Mouse (Mus musculus): ENCODE results near the gene Ppm1h. TPM values are rescaled to one million over a fixed set of nuclear protein-coding genes. Genes with fewer than 3 reads are reported as not detected.

The Ppm1h gene
- total and polyA plus RNA-seq, 3 experiments = 1.2 to 1.3 (median 1.3) TPM

DNA sequence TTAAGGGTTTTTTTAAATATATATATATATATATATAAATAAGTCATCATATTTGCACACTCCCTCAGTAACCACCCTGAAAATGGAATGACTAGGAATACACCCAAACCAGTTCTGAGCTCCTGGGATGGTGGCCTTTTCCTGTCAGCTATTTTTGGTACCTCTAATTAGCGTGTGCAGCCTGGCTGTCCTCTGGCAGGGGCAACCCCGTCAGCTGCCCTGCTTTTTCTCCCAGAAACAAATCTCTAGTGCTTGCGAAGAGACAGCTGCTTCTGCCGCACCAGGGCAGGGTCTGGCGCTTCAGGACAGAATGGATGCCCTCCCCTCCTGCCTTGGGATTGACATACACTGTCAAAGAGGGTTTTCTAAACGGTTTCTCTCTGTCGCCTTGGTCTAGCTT is 166.9 kb downstream of the Ppm1h start:
- Histone ChIP-seq H3K4me1 (ENCODE audit: control insufficient read depth in 1 of 2, insufficient read depth in 2 of 2) (peaks cover 0 to 8% of the 10 kb centered on the region in 2 experiments; a peak in 2 of 4 replicates), H3K9ac (ENCODE audit: insufficient read depth, low read depth) (no peak overlapping the region), H3K27me3 (replicated peaks) (no peaks in the 10 kb centered on the region), H3K79me2 (replicated peaks; ENCODE audit: control insufficient read depth, extremely low read depth, insufficient read depth, poor library complexity, severe bottlenecking) (no peaks in the 10 kb centered on the region), H3K9me3 (replicated peaks; ENCODE audit: low read length) (no peaks in the 10 kb centered on the region), H3K27ac (ENCODE audit: insufficient read depth, low read depth) (no peak overlapping the region), H3K36me3 (replicated peaks in 1 of 2; ENCODE audit: control insufficient read depth in 1 of 2, insufficient read depth in 1 of 2, low read length in 1 of 2) (peaks cover 0 to 2% of the 10 kb centered on the region in 2 experiments), H3K4me3 (replicated peaks in 1 of 3; ENCODE audit: low read depth in 2 of 3, low read length in 2 of 3, poor library complexity in 1 of 3) (no peak overlapping the region), H3K4me2 (ENCODE audit: insufficient read depth, low read depth, poor library complexity, severe bottlenecking) (no peak overlapping the region)
- dilution Hi-C loops (cut with MboI; ENCODE audit: extremely low pct_ligation_motif_present, extremely low pct_unique_long_range_greater_than_20kb, low sequenced_read_pairs) = no loop called here
- DNase-seq (ENCODE audit: extremely low read depth) = no peak
- TF ChIP-seq GABPA (IDR thresholded peaks at IDR 0.05; ENCODE audit: insufficient replicate concordance, low read depth, low read length) = no peak
- TF ChIP-seq MEF2A (IDR thresholded peaks at IDR 0.05; ENCODE audit: borderline replicate concordance, low read depth, low read length) = peak; percentile 58; the same call in 1 of the 2 replicates
- in situ Hi-C loops (cut with MboI; ENCODE audit: low pct_ligation_motif_present, low pct_unique_long_range_greater_than_20kb, low sequenced_read_pairs) = no loop called here

DNA sequence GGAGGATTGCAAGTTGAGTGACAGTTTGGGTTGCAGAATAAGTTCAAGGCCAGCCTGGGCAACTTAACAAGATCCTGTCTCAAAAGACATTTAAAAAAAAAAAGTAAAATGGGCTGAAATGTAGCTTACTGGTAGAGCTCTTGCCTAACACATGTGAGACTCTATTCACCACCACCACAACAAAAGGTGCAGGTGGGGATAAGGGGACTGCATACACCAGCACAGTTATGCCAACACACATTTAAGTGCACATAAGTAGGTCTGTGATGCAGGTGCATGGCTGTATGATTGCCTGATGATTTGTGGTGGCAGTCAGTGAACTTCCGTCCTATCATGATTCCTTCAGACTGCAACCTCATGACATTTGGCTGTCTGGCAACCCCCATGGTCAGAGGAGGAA is 167.9 kb downstream of the Ppm1h start:
- in situ Hi-C loops (cut with MboI; ENCODE audit: low pct_ligation_motif_present, low pct_unique_long_range_greater_than_20kb, low sequenced_read_pairs) (no loop called here), dilution Hi-C loops (cut with MboI; ENCODE audit: extremely low pct_ligation_motif_present, extremely low pct_unique_long_range_greater_than_20kb, low sequenced_read_pairs) (no loop called here)
- no peak for DNase-seq (ENCODE audit: extremely low read depth)
- Histone ChIP-seq H3K4me2 (ENCODE audit: insufficient read depth, low read depth, poor library complexity, severe bottlenecking) (no peak overlapping the region), H3K27me3 (replicated peaks) (no peaks in the 10 kb centered on the region), H3K9ac (ENCODE audit: insufficient read depth, low read depth) (no peak overlapping the region), H3K27ac (ENCODE audit: insufficient read depth, low read depth) (no peak overlapping the region), H3K4me1 (ENCODE audit: control insufficient read depth in 1 of 2, insufficient read depth in 2 of 2) (peaks cover 0 to 8% of the 10 kb centered on the region in 2 experiments; a peak in 2 of 4 replicates), H3K36me3 (replicated peaks in 1 of 2; ENCODE audit: control insufficient read depth in 1 of 2, insufficient read depth in 1 of 2, low read length in 1 of 2) (peaks cover 0 to 2% of the 10 kb centered on the region in 2 experiments), H3K9me3 (replicated peaks; ENCODE audit: low read length) (no peaks in the 10 kb centered on the region), H3K4me3 (replicated peaks in 1 of 3; ENCODE audit: low read depth in 2 of 3, low read length in 2 of 3, poor library complexity in 1 of 3) (no peak overlapping the region), H3K79me2 (replicated peaks; ENCODE audit: control insufficient read depth, extremely low read depth, insufficient read depth, poor library complexity, severe bottlenecking) (no peaks in the 10 kb centered on the region)
- TF ChIP-seq USF2 (conservative IDR thresholded peaks at IDR 0.05; ENCODE audit: low read depth, low read length) (no peak), UBTF (IDR thresholded peaks at IDR 0.05; ENCODE audit: low read depth, low read length) (no peak), KAT2A (IDR thresholded peaks at IDR 0.05; ENCODE audit: insufficient replicate concordance, low read length) (no peak), MAFK (IDR thresholded peaks at IDR 0.05; ENCODE audit: insufficient replicate concordance, low read length) (no peak), MYC (IDR thresholded peaks at IDR 0.05; ENCODE audit: low read depth, low read length) (no peak), BHLHE40 (IDR thresholded peaks at IDR 0.05; ENCODE audit: low read depth, low read length) (no peak), TBP (conservative IDR thresholded peaks at IDR 0.05; ENCODE audit: low read depth, low read length) (no peak)

DNA sequence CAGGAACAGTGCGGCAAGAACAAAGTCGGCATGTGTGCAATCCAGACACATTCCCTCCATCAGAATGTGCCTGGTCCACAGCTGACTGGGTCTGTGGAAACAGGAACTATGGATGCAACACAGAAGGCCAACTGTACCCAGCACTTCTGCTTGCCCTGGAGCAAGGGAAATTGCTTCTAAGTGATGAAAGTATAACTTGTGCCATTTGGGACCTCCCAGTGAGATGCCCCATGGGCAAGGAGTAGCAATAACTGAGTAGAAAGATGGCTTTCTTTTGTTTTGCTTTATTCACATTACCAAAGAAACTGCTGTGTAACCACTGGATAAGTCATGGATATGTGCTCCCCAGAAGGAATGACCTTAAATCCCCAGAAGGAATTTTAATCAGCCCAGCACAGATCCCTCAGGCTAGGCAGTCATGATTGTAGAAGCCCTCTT is 169.5 kb downstream of the Ppm1h start:
- Histone ChIP-seq H3K9me3 (replicated peaks; ENCODE audit: low read length) (no peaks in the 10 kb centered on the region), H3K4me2 (ENCODE audit: insufficient read depth, low read depth, poor library complexity, severe bottlenecking) (no peak overlapping the region), H3K79me2 (replicated peaks; ENCODE audit: control insufficient read depth, extremely low read depth, insufficient read depth, poor library complexity, severe bottlenecking) (no peaks in the 10 kb centered on the region), H3K4me3 (replicated peaks in 1 of 3; ENCODE audit: low read depth in 2 of 3, low read length in 2 of 3, poor library complexity in 1 of 3) (no peak overlapping the region), H3K27ac (ENCODE audit: insufficient read depth, low read depth) (no peak overlapping the region), H3K36me3 (replicated peaks in 1 of 2; ENCODE audit: control insufficient read depth in 1 of 2, insufficient read depth in 1 of 2, low read length in 1 of 2) (peaks cover 0 to 2% of the 10 kb centered on the region in 2 experiments), H3K27me3 (replicated peaks) (no peaks in the 10 kb centered on the region), H3K9ac (ENCODE audit: insufficient read depth, low read depth) (no peak overlapping the region), H3K4me1 (ENCODE audit: control insufficient read depth in 1 of 2, insufficient read depth in 2 of 2) (peaks cover 0 to 8% of the 10 kb centered on the region in 2 experiments; a peak in 2 of 4 replicates)
- dilution Hi-C loops (cut with MboI; ENCODE audit: extremely low pct_ligation_motif_present, extremely low pct_unique_long_range_greater_than_20kb, low sequenced_read_pairs) = no loop called here
- in situ Hi-C loops (cut with MboI; ENCODE audit: low pct_ligation_motif_present, low pct_unique_long_range_greater_than_20kb, low sequenced_read_pairs) = no loop called here
- DNase-seq (ENCODE audit: extremely low read depth) = no peak
- TF ChIP-seq HCFC1 (IDR thresholded peaks at IDR 0.05; ENCODE audit: low read depth, low read length) (no peak), SMC3 (IDR thresholded peaks at IDR 0.05; ENCODE audit: low read depth, low read length) (no peak), ETS1 (conservative IDR thresholded peaks at IDR 0.05; ENCODE audit: low read depth, low read length) (no peak), MAX (IDR thresholded peaks at IDR 0.05; ENCODE audit: low read length) (no peak), ZMIZ1 (IDR thresholded peaks at IDR 0.05; ENCODE audit: low read depth, low read length) (no peak), BHLHE40 (IDR thresholded peaks at IDR 0.05; ENCODE audit: low read depth, low read length) (no peak), TCF12 (IDR thresholded peaks at IDR 0.05; ENCODE audit: low read depth, low read length) (no peak), MEF2A (IDR thresholded peaks at IDR 0.05; ENCODE audit: borderline replicate concordance, low read depth, low read length) (no peak), PAX5 (IDR thresholded peaks at IDR 0.05; ENCODE audit: low read length) (no peak), ZC3H11A (IDR thresholded peaks at IDR 0.05; ENCODE audit: low read depth, low read length) (no peak), USF2 (conservative IDR thresholded peaks at IDR 0.05; ENCODE audit: low read depth, low read length) (no peak), IRF4 (IDR thresholded peaks at IDR 0.05; ENCODE audit: low read depth, low read length) (no peak), RAD21 (IDR thresholded peaks at IDR 0.05; ENCODE audit: low read depth, low read length) (no peak), NRF1 (IDR thresholded peaks at IDR 0.05; ENCODE audit: low read depth, low read length) (no peak), TBP (conservative IDR thresholded peaks at IDR 0.05; ENCODE audit: low read depth, low read length) (no peak)
